Mouse (Mus musculus) adrenal gland, postnatal 25 days (tissue): ENCODE measurements at regions not wholly inside any gene's neighbourhood (a gene's known extent, or its start where the extent isn't known, plus 50 kb on each side); places are given as distances from the start of the nearest gene placed in this dataset.

Experiments
- DNase-seq: peaks from one replicate; pipeline ENCODE4 v3.0.0; 2021; ENCODE audit warnings: mixed read lengths

DNA sequence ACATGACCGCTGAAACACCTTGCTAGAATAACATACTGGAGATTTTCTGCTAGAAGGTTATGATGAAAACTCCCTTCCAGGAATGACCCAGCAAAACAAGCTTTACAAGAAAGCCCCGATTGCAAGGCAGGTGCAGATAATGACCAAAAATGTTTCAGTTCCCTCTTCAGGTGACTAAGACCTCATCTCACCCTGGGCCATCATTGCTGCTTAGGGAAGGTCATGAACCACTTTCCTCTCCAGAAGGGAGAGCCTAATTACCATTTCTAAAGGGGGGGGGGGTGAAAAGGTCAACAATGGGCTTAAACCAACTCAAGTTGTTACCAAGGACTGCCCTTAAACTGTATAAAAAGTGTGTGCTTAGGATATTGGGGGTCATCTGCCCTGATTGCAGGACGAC lies 59.8 kb upstream of the Speer4c start:
- DNase-seq = no peak

DNA sequence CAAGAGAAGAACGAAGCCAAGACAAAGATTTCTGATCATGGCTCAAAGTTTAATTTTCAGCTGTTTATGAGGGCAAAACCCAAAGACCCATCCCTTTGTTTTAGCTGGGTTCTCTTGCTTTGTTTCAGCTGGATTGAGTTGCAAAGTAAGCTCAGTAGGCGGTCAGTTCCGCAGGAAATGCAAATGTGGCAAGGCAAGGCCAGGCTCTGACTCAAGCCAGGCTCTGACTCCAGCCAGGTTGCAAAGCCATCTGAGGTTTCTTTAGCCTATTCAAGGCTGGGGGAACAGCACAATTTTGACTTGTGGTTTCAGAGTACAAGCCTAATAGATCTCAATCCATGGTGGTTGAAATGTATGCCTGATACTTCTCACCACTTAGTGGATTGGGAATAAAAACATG lies 60.5 kb upstream of the Speer4c start:
- DNase-seq = no peak

GRCm38 (mm10) chr5:15776106-15776505 lies 62.0 kb upstream of the Speer4c start:
- DNase-seq = no peak

DNA sequence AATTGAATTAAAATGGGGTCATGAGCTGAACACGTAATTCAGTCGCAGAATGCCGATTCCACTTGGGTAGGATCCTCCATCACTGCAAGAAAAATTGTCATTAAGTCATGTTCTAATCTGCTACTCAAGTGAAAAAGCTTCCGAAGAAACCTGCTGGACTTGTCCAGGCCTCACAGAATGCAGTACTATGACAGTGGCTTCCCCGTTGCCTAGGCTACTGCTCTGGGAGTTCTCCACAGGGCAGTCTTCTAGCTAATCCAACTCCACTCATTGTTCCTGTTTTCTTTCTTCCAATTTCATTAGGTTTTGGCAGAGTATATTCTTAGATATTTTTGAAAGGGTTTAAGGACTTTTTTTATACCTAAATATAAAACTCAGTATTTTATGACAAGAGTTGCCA lies 89.5 kb upstream of the Speer4c start:
- no peak for DNase-seq

DNA sequence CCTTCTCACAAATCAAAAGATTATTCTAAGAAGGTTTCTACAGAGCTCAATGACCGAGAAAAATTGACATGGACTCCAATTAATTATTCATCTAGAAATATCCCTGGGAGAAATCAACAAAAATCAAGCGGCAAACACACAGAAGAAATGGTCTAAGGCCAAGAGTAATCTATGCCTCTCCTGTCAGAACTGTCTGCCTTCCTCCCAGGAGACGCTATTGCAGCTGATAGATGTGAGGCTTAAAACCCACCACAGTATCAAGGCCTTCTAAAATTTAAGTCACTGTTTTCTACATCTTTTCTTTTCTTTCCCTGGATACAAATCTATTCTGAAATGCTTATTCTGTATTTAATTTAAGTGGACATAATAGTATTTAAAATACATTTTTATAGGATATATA lies 102.8 kb upstream of the Speer4c start:
- DNase-seq = no peak

GRCm38 (mm10) chr5:15817366-15817765 lies 103.3 kb upstream of the Speer4c start:
- DNase-seq = no peak

- no peak for DNase-seq
These were observed 108.9 kb upstream of the Speer4c start for GRCm38 (mm10) chr5:15822989-15823388.

DNA sequence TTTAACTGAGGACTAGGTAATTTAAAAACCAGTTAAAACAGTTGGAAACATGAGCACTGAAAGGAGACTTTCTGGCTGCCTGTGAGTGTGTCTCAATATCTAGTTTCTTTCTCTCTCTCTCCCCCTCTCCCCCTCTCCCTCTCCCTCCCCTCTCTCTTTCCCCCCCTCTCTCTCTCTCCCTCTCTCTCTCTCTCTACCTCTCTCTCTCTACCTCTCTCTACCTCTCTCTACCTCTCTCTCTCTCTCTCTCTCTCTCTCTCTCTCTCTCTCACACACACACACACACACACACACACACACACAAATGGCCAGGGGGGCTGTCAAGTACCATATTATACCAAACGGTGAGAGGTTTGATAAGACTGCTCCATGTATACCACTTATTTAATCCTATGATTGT lies 103.0 kb upstream of the Cacna2d1 start:
- DNase-seq = no peak

GRCm38 (mm10) chr5:15832338-15832737 lies 102.2 kb upstream of the Cacna2d1 start:
- DNase-seq = no peak

- DNase-seq = peak; percentile 68
These were observed 96.2 kb upstream of the Cacna2d1 start for GRCm38 (mm10) chr5:15838108-15838972.

GRCm38 (mm10) chr5:15846790-15847189 lies 87.7 kb upstream of the Cacna2d1 start:
- no peak for DNase-seq

GRCm38 (mm10) chr5:15849520-15849919 lies 85.0 kb upstream of the Cacna2d1 start:
- no peak for DNase-seq

DNA sequence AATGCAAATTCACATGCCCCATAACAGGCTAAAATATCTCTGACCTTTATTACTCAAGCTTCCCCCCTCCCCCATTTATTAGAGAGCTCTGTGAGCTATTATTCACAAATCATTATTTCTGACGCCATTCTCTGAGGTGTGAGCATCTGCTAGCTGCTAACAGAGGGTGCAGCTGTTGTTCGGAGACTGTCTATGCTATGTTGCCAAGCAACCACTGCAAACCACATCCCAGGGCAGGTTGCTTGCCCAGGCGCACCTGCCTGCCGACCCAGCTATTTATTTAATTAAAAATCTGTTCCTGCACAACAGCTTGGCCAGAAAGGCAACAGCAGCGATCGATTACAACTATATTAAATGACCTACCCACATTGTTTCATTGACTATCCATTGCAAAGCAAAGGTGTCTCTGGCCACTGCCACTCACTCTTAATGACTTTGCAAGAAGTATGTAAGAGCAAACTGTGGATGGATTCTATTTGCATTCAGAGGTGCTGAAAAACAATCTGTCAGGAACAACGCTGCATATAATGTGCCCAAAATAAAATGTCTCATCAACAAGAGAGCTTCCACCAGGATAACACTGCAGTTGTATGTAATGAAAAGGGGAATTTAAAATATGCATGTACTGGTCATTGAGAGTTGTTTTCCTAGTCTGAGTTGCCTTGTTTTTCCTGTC lies 84.2 kb upstream of the Cacna2d1 start:
- DNase-seq = no peak

- no peak for DNase-seq
These were observed 79.7 kb upstream of the Cacna2d1 start for GRCm38 (mm10) chr5:15854752-15855151.

DNA sequence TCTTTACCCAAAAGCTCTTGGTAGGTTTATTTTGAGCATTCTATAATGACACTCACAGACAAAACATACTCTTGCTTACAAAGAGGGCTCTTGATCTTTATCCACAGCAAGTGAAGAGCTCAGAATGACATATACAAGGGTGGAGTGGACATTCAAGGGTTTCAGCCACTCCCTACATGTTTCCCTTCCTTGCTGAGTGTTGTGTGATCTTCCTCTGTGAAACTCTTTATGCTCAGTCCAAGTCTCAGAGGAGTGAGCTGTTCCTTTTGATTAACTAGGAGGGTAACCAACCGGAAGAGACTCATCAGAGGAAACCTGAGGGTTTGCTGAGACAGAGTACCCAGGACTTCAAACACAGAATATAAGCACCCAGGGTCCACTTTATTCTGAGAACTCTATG lies 77.5 kb upstream of the Cacna2d1 start:
- no peak for DNase-seq

- no peak for DNase-seq
These were observed 60.4 kb upstream of the Cacna2d1 start for GRCm38 (mm10) chr5:15874065-15874464.

DNA sequence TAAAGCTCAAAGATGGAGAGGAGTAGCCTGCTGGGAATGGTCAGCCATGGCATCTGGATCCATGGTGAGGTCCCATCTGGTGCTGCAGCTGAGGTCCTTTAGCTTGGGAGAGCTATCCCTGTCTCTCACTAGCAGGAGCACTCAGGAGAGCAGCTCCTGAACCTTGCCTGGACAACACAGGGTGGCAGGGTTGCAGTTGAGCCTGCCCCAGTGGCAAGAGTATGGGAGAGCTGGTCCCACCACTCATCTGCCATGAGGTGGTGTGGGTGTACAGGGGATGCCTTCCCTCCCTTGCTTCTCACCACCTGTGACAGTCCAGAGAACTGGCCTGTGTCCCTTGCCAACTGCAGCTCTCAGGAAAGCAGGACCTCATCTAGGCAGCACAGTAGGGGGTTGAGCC lies 51.5 kb upstream of the Cacna2d1 start:
- no peak for DNase-seq
